Mouse (Mus musculus) right cerebral cortex, postnatal 14 days (tissue): ENCODE measurements around the gene Abcg8.

Experiments used
- DNase-seq: peaks from one replicate; pipeline ENCODE4 v3.0.0; 2022

Abcg8 gene

GRCm38 (mm10) chr17:84675951-84676366, at the start of gene Abcg8:
TSS of gene Abcg8 (plus strand) at chr17:84676302.
- no peak for DNase-seq

- no peak for DNase-seq
These were observed 49.2 kb upstream of the Abcg8 start for GRCm38 (mm10) chr17:84626857-84627305.

- no peak for DNase-seq
These were observed 48.4 kb upstream of the Abcg8 start for GRCm38 (mm10) chr17:84627721-84628120.

- DNase-seq: no peak
These were observed 47.5 kb upstream of the Abcg8 start for GRCm38 (mm10) chr17:84628611-84629010.

DNA sequence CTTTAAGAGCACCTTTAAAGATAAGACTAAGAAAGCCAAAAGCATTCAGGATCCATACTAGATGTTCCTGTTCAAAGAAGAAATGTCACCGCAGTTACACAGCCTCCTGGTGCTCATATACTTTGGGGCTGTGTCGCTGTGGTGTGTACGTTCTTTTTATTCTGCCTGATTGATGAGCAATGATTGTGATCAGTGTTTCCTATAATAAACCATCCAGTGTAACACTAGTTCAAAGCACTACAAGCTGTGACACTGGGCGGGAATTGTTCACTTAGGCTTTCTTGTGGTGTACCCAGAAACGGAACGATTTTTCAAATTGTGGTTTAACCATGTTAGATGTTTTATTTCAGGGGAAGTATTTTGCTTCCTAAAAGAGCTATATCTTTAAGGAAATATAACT, 44.3 kb upstream of the Abcg8 start:
- DNase-seq: no peak

GRCm38 (mm10) chr17:84633443-84633842, 42.7 kb upstream of the Abcg8 start:
- DNase-seq: no peak

DNA sequence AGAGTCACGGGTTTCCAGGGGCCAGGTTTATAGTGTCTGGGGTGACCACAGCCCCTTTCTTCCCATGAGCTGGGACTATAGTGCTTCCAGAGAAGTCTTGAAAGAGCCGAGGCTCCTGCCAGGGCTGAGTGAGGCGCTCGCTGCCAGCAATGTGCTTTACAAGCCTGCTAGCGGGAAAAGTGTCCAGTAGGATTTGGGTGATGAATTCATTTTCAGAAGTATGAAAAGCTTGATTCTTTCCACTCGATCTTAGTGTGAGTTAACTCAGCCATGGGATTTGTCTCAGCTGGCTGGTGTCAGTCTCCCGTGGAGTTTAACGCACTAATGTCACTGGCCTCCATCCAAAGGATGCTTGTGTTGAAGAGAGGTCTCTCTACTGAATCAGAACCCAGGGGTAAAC, 39.8 kb upstream of the Abcg8 start:
- DNase-seq: no peak

- no peak for DNase-seq
These were observed 38.1 kb upstream of the Abcg8 start for GRCm38 (mm10) chr17:84637971-84638370.

- no peak for DNase-seq
These were observed 36.2 kb upstream of the Abcg8 start for GRCm38 (mm10) chr17:84639796-84640378.

DNA sequence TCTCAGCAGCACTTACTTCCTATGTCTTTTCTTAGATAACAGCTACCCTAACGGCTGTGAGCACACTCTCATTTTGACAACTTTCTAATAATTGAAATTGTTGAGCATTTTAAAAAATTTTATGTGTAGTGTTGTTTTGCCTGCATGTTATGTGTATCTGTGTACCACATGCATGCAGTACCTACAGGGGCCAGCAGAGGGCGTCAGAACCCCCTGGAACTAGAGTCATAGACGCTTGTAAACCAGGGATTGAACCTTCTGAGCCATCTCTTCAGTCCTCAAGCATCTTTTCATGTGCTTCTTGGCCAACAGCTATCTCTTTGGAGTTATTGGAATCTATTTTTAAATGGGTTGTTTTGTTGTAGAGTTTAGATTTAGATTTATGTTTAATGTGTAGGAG, 34.2 kb upstream of the Abcg8 start:
- DNase-seq: peak; percentile 74

GRCm38 (mm10) chr17:84642324-84642723, 33.8 kb upstream of the Abcg8 start:
- no peak for DNase-seq

- DNase-seq: no peak
These were observed 31.6 kb upstream of the Abcg8 start for GRCm38 (mm10) chr17:84644292-84645050.

GRCm38 (mm10) chr17:84645119-84645518, 31.0 kb upstream of the Abcg8 start:
- no peak for DNase-seq

DNA sequence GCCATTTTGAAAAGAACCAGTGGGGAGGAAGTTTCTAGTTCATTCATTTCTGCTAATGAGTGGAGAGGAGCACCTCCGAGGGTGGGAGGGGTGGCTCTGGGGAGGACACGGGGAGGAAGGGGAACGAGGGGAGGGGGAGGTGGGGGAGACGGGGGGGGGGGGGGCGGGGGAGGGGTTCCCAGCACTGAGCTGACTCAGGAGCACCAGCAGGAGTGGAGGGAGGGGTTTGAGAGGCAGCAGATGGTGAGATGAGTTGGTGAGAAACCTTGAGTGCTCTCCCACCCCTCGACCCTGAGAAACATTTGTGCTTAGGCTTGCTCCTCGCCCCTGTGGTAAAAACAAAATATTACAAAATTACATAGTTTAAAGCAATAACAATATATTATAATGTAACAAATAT, 30.2 kb upstream of the Abcg8 start:
- no peak for DNase-seq

DNA sequence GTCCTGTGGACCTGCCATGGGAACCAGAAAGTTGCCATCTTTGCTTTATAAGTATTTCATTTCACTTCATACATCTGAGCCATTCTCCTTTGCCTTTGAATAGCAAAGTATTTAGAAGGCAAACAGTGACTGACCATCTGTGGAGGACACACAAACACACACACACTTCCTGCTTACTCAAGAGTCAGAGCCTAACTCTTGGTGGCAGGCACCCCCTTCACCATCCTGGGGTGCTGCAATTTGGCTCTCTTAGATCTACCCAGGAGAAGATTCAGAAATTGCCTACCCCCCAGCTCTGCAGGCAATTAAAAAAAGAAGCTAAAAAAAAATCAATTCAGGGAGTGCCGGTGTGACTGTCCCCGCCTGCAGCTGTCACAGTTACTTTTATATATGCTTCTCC, 29.6 kb upstream of the Abcg8 start:
- no peak for DNase-seq

GRCm38 (mm10) chr17:84647630-84648029, 28.5 kb upstream of the Abcg8 start:
- DNase-seq: no peak

DNA sequence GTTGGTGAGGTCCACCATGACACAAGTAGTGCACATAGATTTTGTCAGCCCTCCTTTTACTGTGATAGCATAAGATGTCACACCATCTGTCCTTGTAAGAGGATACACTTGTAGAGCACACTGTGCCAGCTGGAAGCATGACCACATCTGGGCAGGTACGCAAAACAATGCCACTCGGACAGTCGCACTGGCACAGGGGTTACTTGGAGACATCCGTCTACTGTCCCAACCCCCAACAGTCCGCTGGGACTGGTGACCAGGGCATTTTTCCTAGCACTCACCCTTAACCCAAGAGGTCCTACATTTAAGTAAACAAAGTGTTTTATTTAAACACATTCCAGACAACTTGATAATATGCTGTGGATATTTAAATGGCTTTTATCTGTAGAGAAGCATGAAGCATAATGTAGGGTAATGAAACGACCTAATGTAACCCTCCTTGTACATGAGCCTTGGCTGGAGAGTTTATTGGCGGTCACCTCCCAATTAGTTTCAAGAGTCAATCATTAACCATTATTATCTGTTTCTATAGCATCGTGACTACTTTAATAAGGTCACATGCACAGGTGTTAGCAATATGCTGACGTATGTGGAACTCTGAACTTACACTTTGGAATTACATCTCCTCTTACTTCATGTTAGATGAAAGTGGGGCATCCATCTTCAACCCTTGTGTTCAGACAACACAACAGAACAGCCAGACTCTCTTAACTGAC, 25.6 kb upstream of the Abcg8 start:
- DNase-seq: no peak

GRCm38 (mm10) chr17:84653544-84653943, 22.6 kb upstream of the Abcg8 start:
- DNase-seq: no peak

- DNase-seq: no peak
These were observed 19.9 kb upstream of the Abcg8 start for GRCm38 (mm10) chr17:84656205-84656604.

- DNase-seq: no peak
These were observed 19.3 kb upstream of the Abcg8 start for GRCm38 (mm10) chr17:84656653-84657421.

- no peak for DNase-seq
These were observed 18.7 kb upstream of the Abcg8 start for GRCm38 (mm10) chr17:84657422-84657732.

GRCm38 (mm10) chr17:84657782-84658181, 18.3 kb upstream of the Abcg8 start:
- no peak for DNase-seq

DNA sequence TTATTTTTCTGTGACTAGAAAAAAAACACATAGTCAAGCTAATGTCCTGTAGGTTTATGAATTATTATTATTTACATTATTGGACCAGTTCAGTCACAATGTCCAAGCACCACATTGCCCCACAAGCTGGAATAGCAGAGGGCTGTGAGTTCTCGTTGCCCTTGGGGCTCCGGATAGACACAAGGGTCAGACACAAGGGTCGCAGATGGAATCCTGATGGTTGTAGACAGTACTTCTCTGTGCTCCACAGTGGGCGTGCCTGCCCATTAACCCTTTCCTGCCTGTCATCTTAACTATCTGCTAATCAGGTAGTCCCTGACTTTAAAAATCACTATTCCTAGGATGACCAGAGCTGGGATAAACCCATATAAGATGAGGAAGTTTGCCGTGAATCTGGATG, 17.9 kb upstream of the Abcg8 start:
- DNase-seq: no peak
